ENCODE assay signal across 9 mouse cellular contexts in the genomic region with DNA sequence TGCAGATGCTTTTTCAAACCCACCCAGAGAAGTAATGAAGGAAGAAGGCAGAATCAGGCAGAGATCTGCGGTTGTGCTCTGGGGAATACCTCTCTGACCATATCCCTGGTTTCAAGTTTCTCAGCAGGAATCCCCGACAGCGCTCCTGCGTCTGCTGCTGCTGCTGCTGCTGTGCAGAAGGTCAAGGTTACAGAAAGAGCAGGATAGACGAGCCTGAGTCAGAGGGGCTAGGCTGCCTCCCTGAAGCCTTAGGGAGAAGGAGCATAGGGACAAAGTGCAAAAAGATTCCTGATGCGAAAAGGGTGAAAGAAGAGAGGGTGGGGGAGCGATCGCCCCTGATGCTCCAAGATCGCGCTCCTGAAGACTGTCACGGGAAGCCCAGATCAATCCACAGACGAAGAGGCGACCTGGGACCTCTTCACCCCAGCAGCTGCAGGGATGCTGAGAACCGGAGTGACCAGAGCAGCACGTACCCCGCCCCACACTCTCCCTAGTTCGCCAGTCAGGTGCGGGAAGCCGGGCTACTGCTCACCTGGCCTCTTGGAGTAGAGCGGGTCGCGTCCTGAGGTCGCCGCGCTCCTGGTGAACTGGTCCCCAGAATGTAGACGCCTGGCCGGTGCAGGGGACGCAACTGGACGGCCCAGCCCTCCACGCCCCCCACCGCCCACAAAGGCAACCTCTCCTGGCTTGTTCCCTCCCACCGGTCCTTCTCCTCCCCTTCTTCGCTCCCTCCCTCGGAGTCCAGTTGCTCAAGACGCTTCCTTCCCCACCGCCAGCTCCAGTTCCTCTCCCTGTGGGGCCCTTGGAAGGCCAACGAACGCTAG. TPM values are rescaled to one million over a fixed set of nuclear protein-coding genes. Genes with fewer than 3 reads are reported as not detected.
A peak's percentile ranks its signal among the peaks of the same experiment; 100 is the strongest.
DNase-seq lines count a peak whose midpoint lies in the region.
"Had no signal": no experiment of that assay in that cellular context is flagged by ENCODE, and none has a peak within 500 bp of the region (broad histone marks: within the 10 kb centered on the region; RNA-seq: fewer than 3 reads in every experiment).

A gene (plus strand): TSS at position 780 of the 824 bp plus-strand sequence.

- no peaks in the 10 kb centered on the region for H3K36me3 ChIP-seq in hindbrain, embryonic 10.5 days

- H3K4me3 ChIP-seq in hindbrain, embryonic 10.5 days, result peak within 1 kb of the TSS; percentile 49

- 0 out of 2 replicates have a peak, but pooled peaks cover 3% of the 10 kb centered on the region for H3K9me3 ChIP-seq in hindbrain, embryonic 10.5 days

- H3K27me3 ChIP-seq in hindbrain, embryonic 10.5 days (ENCODE audit: insufficient read depth, poor library complexity, severe bottlenecking), result peaks cover 81% of the 10 kb centered on the region

- peaks cover 17% of the 10 kb centered on the region for H3K4me1 ChIP-seq in hindbrain, embryonic 10.5 days (replicated peaks)

- no peak within 1 kb of the TSS for H3K27ac ChIP-seq in hindbrain, embryonic 10.5 days

- intact Hi-C loops in heart, postnatal 14 days (cut with DNase I), result no loop called here

- WGBS in hindbrain, embryonic 10.5 days, result 16% methylated on average over 37 of the region's 38 CpGs

- peak; percentile 84 for DNase-seq in heart, adult 11 months
- no peak for DNase-seq in heart, postnatal 14 days
- peak; percentile 31 for DNase-seq in ZHBTc4 (ENCODE audit: low read depth, low spot score)
- DNase-seq in hindbrain, embryonic 10.5 days (ENCODE audit: low spot score), result peak; percentile 15
- DNase-seq in lung, postnatal 10 days, result peak; percentile 2
- DNase-seq in ovary, postnatal 36 days (ENCODE audit: low spot score), result no peak
- DNase-seq in urinary bladder, postnatal 36 days (ENCODE audit: low spot score in 2 of 2), result no peak
- DNase-seq in ovary, postnatal 10 days (ENCODE audit: low spot score), result no peak

RNA-seq across cellular contexts. Expression of the gene that starts here (rescaled TPM):
- total RNA-seq in heart, postnatal 14 days (2021), result not detected
- not detected in 2 replicates for polyA plus RNA-seq in hindbrain, embryonic 10.5 days (2016; fragmentation: Nextera tagmentation; extraction: Ambion mirVana)
- polyA plus RNA-seq: gonadal fat pad, adult 2 months had no signal

Comparison
In these comparisons a context has a peak if more than half of its experiments do, and no peak if none do; other contexts are left out.
1. DNase-seq: peak in heart, adult 11 months (single experiment), ZHBTc4 (single experiment) and lung, postnatal 10 days (single experiment); none in heart, postnatal 14 days (0 of 2), ovary, postnatal 36 days (single experiment), urinary bladder, postnatal 36 days (0 of 2) and ovary, postnatal 10 days (single experiment).
2. Peak in DNase-seq and H3K4me3 ChIP-seq in hindbrain, embryonic 10.5 days; RNA of the gene not detected or under 1 TPM.